Mouse (Mus musculus) c-Kit-positive CD71-positive TER-119-negative erythroid progenitor cells, embryonic 14.5 days (primary cell): ENCODE measurements around the gene Spryd4.
"Not testable (repeated sequence)": the region's sequence is repeated elsewhere in the genome, so short reads cannot be mapped to it uniquely, and the experiment has no call there.

Experiments used
- DNase-seq: peaks from one replicate; pipeline ENCODE4 v3.0.0-alpha.2; 2013; ENCODE audit warnings: low read depth

Spryd4 gene

DNA sequence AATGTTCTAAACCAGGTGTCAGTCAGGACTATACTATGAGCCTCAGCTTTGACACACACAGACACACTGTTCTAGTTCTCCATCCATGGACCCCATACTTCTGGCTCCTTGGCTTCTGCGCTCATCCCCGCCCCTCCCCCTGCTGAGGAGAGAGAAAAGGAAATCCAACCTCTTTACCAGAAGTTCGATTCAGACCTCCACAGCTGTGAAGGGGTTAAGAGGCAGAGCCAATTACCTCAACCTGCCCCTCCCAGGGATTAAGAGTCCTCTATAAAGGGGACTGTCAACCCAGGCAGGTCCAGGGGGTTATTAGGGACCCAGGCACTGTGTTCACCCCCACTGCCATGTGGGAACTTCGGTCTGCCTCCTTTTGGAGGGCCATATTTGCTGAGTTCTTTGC is 13.9 kb upstream of the Spryd4 start, which contains the start of gene Mip:
TSS of gene Mip (plus strand) at position 301 of the 400 bp plus-strand sequence.
- DNase-seq = no peak

DNA sequence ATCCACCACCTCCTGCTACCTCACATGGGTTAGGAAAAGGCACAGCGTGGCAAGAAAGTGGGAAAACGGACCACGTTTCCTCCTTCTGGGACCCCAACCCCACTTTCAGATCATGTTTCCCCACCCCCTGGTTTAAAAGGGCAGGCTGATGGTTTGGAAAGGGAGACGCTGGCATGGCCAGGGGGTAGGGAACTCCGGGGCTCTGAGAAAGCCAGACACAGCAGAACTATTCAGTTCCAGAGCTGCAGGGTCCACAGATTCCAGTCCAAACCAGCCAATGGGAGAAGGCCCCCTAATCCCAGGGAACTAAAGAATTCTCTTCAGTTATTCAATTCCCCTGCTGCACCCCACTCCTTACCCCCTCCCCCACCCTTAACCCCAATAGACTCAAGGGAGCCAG is 13.5 kb upstream of the Spryd4 start:
- no peak for DNase-seq

DNA sequence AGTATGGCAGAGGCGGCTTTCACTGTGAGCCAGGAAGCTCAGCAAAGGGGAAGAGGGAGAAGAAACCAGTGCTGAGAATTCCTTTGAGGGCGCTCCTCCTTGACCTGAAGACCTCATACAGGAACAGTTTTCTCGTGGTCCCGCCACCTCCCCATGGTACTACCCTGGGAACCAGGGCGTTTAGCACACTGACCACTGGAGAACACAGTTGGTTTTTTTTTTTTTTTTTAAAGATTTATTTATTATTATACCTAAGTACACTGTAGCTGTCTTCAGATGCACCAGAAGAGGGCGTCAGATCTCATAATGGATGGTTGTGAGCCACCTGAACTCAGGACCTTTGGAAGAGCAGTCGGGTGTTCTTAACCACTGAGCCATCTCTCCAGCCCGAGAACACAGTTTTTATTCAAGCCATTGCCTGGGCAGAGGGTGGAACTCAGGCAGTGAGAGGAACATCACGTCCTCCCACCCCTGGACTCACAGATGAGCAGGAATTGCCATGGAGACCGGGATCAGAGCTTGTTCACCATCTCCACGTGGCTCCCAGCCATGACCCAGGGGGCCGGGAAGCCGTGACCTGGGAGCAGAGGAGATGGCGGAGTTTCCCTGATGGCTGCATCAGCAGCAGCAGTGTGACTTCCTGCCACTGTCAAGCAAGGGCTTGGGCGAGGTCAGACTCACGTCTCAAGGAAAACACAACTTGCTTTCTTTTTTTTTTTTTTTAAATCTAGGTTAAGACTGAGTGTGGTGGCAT is 10.1 kb upstream of the Spryd4 start:
- no peak for DNase-seq

DNA sequence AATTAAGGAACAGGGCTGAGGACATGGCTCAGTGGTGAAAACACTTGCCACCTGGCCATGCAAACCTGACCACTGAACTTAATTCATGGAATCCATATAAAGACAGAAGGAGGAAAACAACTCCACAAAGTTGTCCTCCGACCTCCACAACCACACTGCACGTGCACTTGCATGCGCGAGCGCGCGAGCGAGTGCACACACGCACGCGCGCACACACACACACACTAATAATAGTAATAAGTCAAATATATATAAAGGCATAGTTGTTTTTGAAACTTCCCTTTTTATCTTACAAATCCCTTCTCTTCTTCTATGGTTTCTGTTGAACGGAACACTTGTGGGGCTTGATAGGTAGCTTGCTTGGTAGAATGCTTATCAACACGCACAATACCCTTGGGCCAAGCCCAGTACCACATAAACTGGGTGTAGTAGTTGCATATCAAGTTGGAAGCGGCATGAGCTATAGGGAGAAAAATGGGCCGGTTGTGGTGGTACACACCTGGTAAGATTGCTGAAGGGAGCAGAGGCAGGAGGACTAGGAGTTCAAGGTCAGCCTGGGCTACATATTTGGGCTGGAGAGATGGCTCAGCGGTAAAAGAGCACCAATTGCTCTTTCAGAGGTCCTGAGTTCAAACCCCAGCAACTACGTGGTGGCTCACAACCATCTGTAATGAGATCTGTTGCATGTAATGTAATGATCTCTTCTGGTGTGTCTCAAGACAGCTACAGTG is 6.9 kb upstream of the Spryd4 start:
- no peak for DNase-seq

DNA sequence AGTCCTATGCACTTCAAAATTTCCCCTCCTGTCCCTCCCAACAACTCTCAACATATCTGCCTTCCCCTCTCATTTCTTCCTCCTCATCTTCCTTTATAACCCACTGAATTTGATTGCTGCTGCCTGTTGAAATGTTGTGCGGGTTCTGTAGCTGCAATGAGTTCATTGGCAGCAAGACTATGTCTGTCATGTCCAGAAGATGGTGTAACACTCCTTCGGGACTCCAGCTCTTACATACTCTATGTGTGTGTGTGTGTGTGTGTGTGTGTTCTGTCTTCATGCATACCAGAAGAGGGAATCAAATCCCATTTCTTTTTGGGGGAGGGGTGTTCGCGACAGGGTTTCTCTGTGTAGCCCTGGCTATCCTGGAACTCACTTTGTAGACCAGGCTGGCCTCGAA is 3.4 kb upstream of the Spryd4 start:
- no peak for DNase-seq

DNA sequence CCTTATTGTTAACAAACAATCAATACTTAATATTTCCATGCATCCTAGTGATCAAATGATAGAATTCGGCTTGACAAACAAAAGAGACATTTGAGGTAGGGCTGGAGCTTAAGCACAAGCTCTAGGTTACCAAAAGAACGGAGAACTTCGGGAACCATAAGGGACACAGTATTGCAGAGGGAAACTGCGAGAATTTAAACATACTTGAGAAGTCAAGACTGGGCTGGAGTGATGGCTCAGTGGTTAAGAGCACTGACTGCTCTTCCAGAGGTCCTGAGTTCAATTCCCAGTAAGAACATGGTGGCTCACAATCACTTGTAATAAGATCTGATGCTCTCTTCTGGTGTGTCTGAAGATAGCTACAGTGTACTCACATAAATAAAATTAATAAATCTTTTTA is 2.5 kb upstream of the Spryd4 start:
- DNase-seq = not testable (repeated sequence)

DNA sequence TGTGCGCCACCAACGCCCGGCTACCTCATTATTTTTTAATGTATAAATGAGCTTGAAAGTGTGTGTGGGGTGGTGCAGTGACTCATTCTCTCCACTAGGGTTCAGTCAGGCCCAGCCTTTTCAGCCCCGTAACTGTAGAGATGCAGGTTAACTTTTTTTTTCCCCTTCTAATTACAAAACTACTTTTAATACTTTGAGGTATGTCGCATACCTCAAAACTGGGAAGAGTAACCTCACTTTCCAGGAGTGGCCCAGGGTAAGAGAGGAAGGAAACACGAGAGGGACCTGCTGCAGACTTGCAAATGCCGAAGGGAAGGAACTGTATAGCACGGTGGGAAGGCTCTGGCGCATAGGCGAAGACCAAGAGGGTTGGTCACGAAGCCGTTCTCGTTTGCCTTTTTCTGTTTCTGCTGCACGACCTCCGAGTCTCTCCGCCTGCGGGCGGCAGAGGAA is 1.3 kb upstream of the Spryd4 start:
- peak; percentile 72 for DNase-seq

DNA sequence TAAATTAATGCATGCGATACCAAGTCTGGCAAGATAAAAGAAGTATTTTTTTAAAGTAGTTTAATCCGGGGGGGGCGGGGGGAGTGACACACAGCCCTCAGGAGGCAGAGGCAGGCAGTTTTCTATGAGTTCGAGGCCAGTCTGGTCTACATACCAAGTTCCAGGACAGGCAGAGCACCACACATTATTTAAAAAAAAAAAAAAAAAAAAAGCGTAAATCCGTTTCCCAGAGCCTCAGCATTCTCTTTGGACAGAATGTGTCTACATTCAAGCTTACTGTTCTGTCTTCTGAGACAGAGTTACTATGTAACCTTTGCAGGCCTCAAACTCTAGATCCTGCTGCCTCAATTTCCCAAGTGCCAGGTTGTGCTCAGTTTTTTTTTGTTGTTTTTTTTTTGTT is 541 bp upstream of the Spryd4 start:
- no peak for DNase-seq

DNA sequence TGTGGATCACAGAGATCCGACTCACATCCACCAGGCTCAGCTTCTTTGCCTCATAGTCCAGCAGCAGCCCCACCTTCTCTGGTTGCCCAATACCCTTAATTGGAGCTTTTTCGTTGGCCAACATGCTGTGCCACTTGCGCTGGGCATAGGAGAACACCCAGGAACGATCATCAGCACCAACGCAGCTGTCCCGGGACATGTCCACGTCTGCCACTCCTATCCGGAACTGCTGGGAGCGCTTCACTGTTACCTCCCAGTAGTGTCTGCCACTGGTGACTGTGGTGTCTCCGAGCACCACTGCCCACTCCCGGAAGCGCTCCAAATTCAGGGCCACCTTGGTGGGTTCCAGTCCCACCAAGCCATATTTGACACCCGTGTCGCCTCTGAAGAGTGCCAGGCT is 653 bp downstream of the Spryd4 start:
- no peak for DNase-seq

DNA sequence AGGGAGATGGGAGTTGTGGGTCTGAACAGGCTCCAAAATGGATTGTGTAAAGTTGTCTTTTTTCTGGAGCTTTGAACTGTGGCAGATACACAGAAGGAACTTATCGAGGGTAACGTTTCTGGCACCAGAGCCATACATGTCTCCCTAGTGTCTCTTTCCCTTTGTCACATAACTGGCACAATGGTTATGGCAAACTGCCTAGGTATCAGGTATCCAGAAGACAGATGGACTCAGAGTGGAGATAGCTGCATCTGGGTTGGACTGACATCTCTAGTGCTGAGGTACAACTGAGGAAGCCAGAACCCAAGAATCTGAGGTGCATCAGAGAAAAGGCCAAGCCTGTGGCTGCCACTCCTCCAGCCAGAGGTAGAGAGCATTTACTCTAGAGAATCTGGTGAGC is 1.5 kb downstream of the Spryd4 start:
- DNase-seq = no peak

DNA sequence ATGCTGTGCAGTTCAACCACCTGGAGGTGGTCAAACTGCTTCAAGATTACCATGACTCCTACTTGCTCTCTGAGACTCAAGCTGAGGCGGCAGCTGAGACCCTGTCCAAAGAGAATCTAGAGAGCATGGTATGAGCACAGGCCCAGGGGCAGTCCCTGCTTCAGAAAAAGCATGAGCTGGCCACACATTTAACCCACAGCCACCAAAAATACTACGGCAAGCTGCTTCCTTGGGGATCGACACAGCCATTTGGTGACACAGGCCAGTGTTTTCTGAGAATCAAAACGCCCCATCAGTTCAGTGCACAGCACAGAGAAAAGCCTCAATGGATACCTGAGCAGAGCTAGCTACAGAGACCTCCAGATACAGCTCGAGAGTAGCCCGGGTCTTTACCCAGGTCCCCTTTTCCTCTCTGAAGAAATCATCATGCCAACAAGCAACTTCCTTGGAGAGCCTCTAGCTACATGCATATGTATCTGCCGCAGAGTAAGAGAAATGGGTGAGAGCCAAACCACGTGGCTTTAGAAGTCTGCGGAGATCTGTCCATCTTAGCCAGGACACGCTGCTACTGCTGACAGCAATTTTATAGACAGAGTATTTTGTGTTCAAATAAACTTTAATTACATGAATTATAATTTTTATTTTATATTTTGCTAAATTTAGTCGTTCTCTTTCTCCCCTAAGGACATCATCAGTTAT is 2.1 kb downstream of the Spryd4 start:
- no peak for DNase-seq

DNA sequence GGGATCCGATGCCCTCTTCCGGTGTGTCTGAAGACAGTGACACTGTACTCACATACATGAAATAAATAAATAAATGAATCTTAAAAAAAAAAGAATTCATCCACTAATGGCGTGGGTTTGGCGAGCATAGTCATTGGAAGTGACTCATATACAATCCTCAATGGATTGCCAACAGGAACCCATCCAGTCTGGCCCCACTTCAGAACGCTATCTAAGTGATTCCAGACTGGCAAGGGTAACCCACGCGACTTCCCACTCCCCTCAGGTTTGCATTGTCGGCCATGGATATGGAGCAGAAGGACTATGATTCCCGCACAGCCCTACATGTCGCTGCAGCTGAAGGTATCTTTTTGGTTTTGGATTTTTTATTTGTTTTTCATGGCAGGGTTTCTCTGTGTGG is 3.3 kb downstream of the Spryd4 start:
- no peak for DNase-seq

DNA sequence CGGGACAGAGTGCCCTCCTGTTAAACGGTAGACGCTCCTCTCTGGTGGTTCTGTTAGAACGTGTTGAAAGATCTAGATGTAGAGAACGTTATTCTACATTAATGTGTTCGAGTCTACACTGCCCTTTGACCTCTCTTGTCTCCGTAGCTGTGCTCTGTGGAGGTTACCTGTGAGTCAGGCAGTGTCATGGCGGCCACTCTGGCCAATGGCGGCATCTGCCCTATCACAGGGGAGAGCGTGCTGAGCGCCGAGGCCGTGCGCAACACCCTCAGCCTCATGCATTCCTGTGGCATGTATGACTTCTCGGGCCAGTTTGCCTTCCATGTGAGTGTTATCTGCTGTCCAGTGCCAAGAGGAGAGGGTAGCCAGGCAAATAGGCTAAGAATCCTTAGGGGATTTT is 6.7 kb downstream of the Spryd4 start:
- DNase-seq = no peak

DNA sequence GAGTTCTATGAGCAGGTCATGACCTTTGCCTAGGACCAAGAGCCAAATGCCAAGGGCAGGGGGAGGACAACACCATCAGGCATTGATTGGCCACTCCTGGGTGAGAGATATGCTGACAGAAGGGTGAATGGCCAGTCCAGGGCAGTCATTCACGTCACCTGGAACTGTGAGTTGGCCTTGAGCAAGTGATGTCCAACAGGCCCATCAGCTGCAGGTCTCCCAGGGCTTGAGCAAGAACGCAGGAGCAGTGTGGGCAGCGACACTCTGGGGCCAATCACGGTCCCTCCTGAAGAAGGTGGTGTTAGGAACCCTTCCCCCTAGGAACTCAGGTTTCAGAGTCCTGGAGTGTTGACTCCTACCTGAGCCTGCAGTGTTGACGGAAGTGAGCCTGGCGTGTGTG is 9.8 kb downstream of the Spryd4 start:
- no peak for DNase-seq

DNA sequence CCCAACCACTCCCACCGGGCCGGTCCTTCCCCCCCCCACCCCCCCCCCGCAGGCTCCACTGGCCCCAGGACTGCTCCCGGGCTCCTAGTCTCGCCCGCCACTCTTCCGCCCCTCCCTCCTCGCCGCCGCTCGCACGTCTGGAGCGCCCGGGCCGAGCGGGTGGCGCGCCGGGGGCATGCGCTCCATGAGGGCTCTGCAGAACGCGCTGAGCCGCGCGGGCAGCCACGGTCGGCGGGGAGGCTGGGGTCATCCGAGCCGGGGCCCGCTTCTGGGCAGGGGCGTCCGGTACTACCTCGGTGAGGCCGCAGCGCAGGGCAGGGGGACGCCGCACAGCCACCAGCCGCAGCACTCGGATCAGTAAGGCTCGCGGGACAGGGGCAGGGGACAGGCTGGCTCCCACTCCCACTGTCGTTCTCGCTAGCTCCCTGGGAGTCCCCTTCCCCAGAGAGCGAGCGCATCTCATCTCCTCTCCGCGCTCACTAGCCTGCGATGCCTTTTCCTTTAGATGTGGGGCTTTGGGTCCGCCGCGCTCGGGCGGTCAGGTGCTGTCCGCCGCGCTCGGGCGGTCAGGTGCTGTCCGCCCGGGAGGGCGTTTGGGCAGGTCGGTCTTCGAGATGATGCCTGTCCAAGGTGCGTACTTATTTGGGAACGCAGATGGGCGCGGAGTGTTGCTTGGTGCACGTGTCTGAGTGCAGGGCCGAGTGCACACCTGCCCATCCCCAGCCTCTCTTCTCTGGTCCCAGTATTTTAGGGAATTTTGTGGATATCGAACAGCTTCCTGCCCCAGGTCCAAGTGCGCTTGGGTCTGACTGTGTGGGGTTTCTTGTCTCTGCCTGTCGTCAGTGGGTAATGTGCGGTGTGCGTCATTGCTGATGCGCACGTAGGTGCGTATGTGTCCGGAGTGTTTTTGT is 16.8 kb downstream of the Spryd4 start:
- peak; percentile 44 for DNase-seq

DNA sequence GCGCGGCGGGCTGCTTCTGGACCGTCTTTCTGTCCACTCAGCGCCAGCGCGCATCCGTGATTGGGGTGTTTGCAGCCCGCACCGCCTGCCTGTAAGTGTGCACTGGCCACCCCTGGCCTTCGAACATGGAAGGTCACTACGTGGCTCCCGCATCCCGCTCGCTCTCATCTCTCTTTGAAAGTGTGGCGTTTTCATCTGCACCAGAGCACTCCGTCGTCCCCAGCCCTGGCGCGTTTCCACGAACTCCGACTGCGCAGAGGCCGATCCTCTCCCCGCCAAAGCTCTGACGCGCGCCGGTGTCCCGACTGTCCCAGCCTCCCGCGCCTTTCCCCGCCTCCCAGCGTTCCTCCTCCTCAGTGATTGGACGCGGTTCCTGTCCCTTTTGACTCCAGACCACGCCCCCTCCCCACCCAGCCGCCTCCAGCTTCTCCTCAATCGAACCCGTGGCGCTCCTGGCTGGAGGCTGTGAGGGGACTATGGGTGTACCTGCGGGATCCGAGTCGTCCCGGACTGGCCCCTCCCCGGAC is 17.5 kb downstream of the Spryd4 start, which contains the start of gene Gls2:
TSS of gene Gls2 (plus strand) at position 434 of the 527 bp plus-strand sequence.
- DNase-seq = peak; percentile 98

DNA sequence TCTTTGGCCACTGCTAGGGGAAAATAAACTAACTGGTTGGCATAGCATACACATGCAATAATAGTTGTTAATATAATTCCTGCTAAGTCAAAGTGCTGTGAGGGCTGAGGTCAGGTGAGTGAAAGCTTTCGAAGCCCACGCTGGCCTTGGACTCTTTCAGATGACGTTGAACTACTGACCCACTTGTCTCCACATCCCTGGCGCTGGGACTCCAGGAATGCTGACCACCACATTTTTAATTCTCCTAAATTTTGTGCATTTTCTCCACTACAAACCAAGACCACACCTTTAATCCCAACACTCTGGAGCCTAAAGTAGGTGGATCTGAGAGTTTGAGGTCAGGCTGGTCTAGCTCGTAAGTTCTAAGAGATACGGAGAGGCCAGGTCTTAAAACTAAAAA is 18.5 kb downstream of the Spryd4 start:
- no peak for DNase-seq

DNA sequence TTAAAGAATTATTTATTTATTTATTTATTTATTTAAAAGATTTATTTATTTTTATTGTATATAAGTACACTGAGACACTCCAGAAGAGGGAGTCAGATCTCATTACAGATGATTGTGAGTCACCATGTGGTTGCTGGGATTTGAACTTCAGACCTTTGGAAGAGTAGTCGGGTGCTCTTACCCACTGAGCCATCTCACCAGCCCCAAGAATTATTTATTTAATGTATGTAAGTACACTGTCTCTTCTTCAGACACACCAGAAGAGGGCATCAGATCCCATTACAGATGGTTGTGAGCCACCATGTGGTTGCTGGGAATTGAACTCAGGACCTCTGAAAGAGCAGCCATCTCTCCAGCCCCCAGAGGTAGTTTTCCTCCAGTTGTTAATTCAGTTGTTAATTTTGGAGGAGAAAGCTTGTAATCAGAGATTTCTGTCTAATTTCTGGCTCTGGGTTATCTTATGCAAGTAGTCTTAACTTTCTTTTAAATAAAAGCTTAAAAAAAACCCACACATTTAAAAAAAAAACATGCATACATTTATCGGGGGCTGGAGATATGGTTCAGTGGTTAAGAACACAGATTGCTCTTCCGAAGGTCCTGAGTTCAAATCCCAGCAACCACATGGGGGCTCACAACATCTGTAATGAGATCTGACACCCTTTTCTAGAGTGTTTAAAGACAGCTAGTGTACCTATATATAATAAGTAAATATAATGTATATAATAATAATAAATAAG is 19.4 kb downstream of the Spryd4 start:
- not testable (repeated sequence) for DNase-seq

DNA sequence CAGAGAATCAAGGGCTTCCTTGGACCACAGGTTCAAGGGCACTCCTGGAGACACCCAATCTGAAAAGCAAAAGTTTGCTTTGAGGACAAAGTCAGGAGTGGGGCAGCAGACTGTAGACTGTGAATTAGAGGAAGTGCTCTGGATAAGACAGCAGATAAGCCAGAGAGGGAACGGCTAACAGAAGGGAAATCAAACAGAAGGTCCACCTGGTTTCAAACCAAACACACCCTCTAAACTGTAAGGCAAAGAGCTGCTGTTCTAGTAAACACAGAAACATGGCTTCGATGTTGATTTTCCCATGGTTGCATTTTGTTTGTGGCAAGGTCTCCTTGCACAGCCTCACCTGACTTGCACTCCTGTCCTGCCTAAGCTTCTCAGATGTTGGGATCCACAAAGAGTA is 20.1 kb downstream of the Spryd4 start:
- no peak for DNase-seq

DNA sequence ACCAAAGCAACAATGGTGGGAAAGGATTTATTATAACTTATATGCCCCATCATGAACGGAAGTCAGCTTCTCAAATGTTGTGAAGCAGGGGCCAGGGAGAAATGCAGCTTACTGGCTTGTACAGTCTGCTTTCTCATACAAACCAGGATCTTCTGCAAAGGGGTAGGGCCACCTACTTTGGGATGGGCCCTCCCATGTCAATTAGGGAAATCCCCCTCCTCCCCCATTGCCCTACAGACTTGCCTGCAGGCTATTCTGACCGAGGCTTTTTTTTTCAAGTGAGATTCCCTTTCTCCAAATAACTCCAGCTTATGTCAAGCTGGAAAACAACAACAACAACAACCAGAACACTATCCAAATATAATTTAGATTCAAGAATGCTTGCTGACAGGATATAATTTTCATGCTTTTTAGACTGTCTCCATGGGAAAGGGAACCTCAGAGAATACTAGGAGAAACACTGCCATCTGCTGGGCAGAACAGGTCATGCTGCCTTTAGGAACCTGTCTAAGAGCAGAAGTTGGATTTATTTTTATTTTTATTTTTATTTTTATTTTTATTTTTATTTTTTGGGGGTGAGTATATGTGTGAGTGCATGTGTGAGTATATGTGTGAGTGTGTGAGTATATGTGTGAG is 23.2 kb downstream of the Spryd4 start:
- DNase-seq = peak; percentile 79
